8 mouse cellular contexts compared by ENCODE assay signal in the genomic region with DNA sequence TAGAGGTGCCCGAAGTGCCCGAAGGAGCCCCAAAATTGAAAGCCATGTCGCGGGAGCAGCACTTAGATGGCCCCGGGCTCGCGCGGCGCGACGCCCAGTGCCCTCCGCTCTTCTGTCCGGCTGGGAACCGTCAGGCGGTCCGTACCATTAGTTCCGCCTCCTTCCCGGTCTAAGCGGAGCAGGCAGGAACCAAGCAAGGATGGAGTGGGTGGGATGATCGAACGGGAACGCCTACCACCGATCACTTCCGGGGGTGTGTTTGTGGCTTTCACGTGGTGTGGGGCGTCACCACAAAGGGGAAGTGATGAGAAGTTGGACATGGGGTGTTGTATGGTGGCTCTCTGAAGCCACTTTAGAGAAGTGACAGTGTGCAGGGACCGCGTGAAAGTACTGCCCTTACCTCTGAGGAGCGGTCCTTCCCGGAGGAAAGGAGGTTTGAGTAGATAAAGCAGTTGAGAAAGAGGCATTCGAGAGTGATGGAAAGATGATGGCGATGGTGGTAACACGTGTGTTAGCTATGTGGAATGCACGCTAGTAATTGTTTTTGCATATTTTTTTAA. TPM values are rescaled to one million over a fixed set of nuclear protein-coding genes. Genes with fewer than 3 reads are reported as not detected.
A peak's percentile ranks its signal among the peaks of the same experiment; 100 is the strongest.
DNase-seq lines count a peak whose midpoint lies in the region; ATAC-seq lines count a peak whose summit lies in the region.

Nup54 (minus strand) TSS at position 195 of the 560 bp plus-strand sequence.

- no peaks in the 10 kb centered on the region for H3K27me3 ChIP-seq in lung, embryonic 16.5 days (ENCODE audit: control insufficient read depth, insufficient read depth, low read depth, low read length)

- ATAC-seq in hematopoietic stem cell, adult 5-6 weeks (replicated peaks in 1 of 2; ENCODE audit: insufficient read depth in 1 of 2, low FRiP score in 2 of 2, low TSS enrichment in 1 of 2, low read depth in 1 of 2, poor library complexity in 2 of 2, severe bottlenecking in 2 of 2), result peak; percentile 97 to 99
- peak; percentile 99 for ATAC-seq in lung, embryonic 16.5 days (ENCODE audit: low read depth)

- WGBS in lung, embryonic 16.5 days, result under 1% methylated on average over 34 of the region's 34 CpGs

- peak within 1 kb of the TSS; percentile 87 for H3K27ac ChIP-seq in lung, embryonic 16.5 days (ENCODE audit: low read length)

- H3K36me3 ChIP-seq in lung, embryonic 16.5 days (ENCODE audit: control insufficient read depth, insufficient read depth, low read length), result peaks cover 2% of the 10 kb centered on the region; the same call in 1 of the 2 replicates

- no peaks in the 10 kb centered on the region for H3K9me3 ChIP-seq in lung, embryonic 16.5 days (ENCODE audit: control insufficient read depth, low read length)

- peak within 1 kb of the TSS; percentile 96 for H3K4me2 ChIP-seq in lung, embryonic 16.5 days (ENCODE audit: low read depth, low read length)

- DNase-seq in MEL-GATA-1-ER (ENCODE audit: extremely low read depth, low read depth), result peak; percentile 97
- peak; percentile 95 for DNase-seq in cerebellum, adult 8-10 months
- DNase-seq in forelimb bud, embryonic 11.5 days (ENCODE audit: low read depth, low spot score), result peak; percentile 96
- DNase-seq in layer of hippocampus, adult 9-10 months (ENCODE audit: low spot score), result peak; percentile 92
- DNase-seq in ovary, postnatal 10 days (ENCODE audit: low spot score), result peak; percentile 77
- peak; percentile 85 to 86 for DNase-seq in thymus, postnatal 10 days (ENCODE audit: low spot score in 2 of 2)

- peak within 1 kb of the TSS; percentile 93 for H3K9ac ChIP-seq in lung, embryonic 16.5 days (ENCODE audit: low read length)

- H3K4me1 ChIP-seq in lung, embryonic 16.5 days (replicated peaks; ENCODE audit: control insufficient read depth, insufficient read depth, low read length), result peaks cover 8% of the 10 kb centered on the region; the same call in 1 of the 2 replicates

- peak within 1 kb of the TSS; percentile 83 for H3K4me3 ChIP-seq in lung, embryonic 16.5 days (ENCODE audit: low read length)

RNA-seq across cellular contexts. Expression of gene Nup54, which starts in this region (rescaled TPM):
- 61.3 and 76.1 TPM in 2 replicates for total RNA-seq in hematopoietic stem cell, adult 5-6 weeks (2017)
- polyA plus RNA-seq in lung, embryonic 16.5 days (2015; fragmentation: Nextera tagmentation; extraction: Ambion mirVana), result 52.5 and 57.3 TPM in 2 replicates

Comparison
In these comparisons a context has a peak if more than half of its experiments do, and no peak if none do; other contexts are left out.
1. Peak in every context shown above with its lines: DNase-seq, ATAC-seq, H3K4me3 ChIP-seq and H3K27ac ChIP-seq.